Mouse (Mus musculus): ENCODE data around the gene Atp1b3. TPM values are rescaled to one million over a fixed set of nuclear protein-coding genes. Genes with fewer than 3 reads are reported as not detected.
"Not testable (repeated sequence)": the region's sequence is repeated elsewhere in the genome, so short reads cannot be mapped to it uniquely, and the experiment has no call there.

Atp1b3 gene
- 69.1 and 84.3 TPM in 2 replicates for total RNA-seq (2014; rRNA removed)
- polyA plus RNA-seq (2015; fragmentation: Nextera tagmentation; extraction: Ambion mirVana) = 188 and 190 TPM in 2 replicates

- Histone ChIP-seq H3K4me3 (ENCODE audit: low read depth, low read length) (peak within 1 kb of the TSS; percentile 86), H3K27ac (ENCODE audit: low read depth, low read length) (peak within 1 kb of the TSS; percentile 84)
- 3% methylated on average over 69 of the region's 81 CpGs for WGBS
Observed at GRCm38 (mm10) chr9:96364141-96364838, at the start of gene Atp1b3. Gene Atp1b3, minus strand, starts transcription at chr9:96364442.

DNA sequence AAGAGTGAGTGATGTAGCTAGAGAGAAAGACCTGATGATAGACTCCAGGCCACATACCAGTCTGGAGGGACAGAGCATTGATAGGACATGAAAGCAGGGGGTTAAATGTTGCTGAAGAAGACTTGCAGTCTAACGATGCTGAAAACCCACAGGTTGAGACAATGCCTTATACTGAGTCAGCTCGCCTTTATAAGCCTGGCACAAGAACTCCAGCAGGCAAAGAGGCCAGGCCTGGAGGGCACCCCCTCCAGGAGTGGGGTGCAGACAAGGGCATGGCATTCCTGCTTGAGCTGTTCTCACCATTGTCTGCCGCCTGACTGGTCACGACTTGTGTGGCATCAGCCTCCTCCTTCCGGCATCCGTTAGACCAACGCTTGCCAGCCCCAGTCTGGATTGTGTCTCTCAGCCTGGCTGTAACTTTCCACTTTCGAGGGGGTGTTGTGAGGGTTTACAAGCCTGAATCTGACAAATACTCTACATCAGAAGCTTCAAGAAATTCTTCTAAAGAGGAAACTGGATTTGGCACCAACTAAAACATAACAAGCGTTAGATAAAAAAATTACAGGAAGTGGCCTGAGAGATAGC is 48.7 kb upstream of the Atp1b3 start:
- TF ChIP-seq CTCF (IDR thresholded peaks at IDR 0.05) = no peak
- no peak overlapping the region for H3K27ac ChIP-seq (ENCODE audit: low read depth, low read length)
- ATAC-seq (ENCODE audit: low FRiP score) = no peak

More at GRCm38 (mm10) chr9:96364141-96364838, at the start of gene Atp1b3:
- peak; percentile 96 for DNase-seq (ENCODE audit: low spot score)
- H3K36me3 ChIP-seq (ENCODE audit: insufficient read depth, low read length) = no peaks in the 10 kb centered on the region
- ATAC-seq (ENCODE audit: low FRiP score) = peak; percentile 97
- peak within 1 kb of the TSS; percentile 90 for H3K9ac ChIP-seq (replicated peaks; ENCODE audit: low read length, poor library complexity, severe bottlenecking)
- no peaks in the 10 kb centered on the region for H3K9me3 ChIP-seq (ENCODE audit: low read length)
- peak within 1 kb of the TSS; percentile 63 for H3K4me2 ChIP-seq (ENCODE audit: low read depth, low read length, poor library complexity, severe bottlenecking)
- H3K4me1 ChIP-seq (ENCODE audit: insufficient read depth, low read length) = peaks cover 11% of the 10 kb centered on the region; the same call in 1 of the 2 replicates
- H3K27me3 ChIP-seq (ENCODE audit: insufficient read depth, low read length) = no peaks in the 10 kb centered on the region
- TF ChIP-seq CTCF (IDR thresholded peaks at IDR 0.05) = peak; percentile 44

DNA sequence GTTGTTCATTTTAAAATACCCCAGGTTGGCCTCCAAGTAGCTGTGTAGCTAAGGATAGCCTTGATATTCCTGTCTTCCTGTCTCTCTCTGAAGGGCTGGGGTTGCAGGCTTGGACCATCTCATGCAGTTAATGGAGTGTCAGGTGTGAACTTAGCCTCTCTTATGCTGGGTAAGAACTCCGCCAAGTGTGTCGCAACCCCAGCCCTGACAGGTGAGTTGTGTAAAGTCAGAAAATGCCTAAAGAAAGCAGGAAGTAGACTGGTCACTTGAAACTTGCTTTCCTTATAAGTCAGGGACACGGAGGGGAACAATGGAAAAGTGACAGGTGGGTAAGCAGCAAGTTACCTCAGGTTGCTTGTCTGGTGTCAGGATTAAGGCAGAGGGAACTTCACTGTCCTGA is 40.1 kb upstream of the Atp1b3 start:
- no peaks in the 10 kb centered on the region for H3K9me3 ChIP-seq (ENCODE audit: low read length)
- TF ChIP-seq CTCF (IDR thresholded peaks at IDR 0.05) = no peak
- no peaks in the 10 kb centered on the region for H3K36me3 ChIP-seq (ENCODE audit: insufficient read depth, low read length)
- H3K4me1 ChIP-seq (ENCODE audit: insufficient read depth, low read length) = no peaks in the 10 kb centered on the region
- H3K9ac ChIP-seq (replicated peaks; ENCODE audit: low read length, poor library complexity, severe bottlenecking) = no peak overlapping the region
- WGBS = 94% methylated on average over 3 of the region's 3 CpGs
- H3K27ac ChIP-seq (ENCODE audit: low read depth, low read length) = no peak overlapping the region
- DNase-seq (ENCODE audit: low spot score) = no peak
- no peak for ATAC-seq (ENCODE audit: low FRiP score)
- H3K4me3 ChIP-seq (ENCODE audit: low read depth, low read length) = no peak overlapping the region
- no peaks in the 10 kb centered on the region for H3K27me3 ChIP-seq (ENCODE audit: insufficient read depth, low read length)
- H3K4me2 ChIP-seq (ENCODE audit: low read depth, low read length, poor library complexity, severe bottlenecking) = no peak overlapping the region

More for the DNA sequence above, 48.7 kb upstream of the Atp1b3 start:
- no peak overlapping the region for H3K9ac ChIP-seq (replicated peaks; ENCODE audit: low read length, poor library complexity, severe bottlenecking)
- H3K36me3 ChIP-seq (ENCODE audit: insufficient read depth, low read length) = no peaks in the 10 kb centered on the region
- no peak overlapping the region for H3K4me3 ChIP-seq (ENCODE audit: low read depth, low read length)
- 84% methylated on average over 9 of the region's 9 CpGs for WGBS
- DNase-seq (ENCODE audit: low spot score) = no peak
- no peak overlapping the region for H3K4me2 ChIP-seq (ENCODE audit: low read depth, low read length, poor library complexity, severe bottlenecking)
- no peaks in the 10 kb centered on the region for H3K9me3 ChIP-seq (ENCODE audit: low read length)
- no peaks in the 10 kb centered on the region for H3K27me3 ChIP-seq (ENCODE audit: insufficient read depth, low read length)
- no peaks in the 10 kb centered on the region for H3K4me1 ChIP-seq (ENCODE audit: insufficient read depth, low read length)

DNA sequence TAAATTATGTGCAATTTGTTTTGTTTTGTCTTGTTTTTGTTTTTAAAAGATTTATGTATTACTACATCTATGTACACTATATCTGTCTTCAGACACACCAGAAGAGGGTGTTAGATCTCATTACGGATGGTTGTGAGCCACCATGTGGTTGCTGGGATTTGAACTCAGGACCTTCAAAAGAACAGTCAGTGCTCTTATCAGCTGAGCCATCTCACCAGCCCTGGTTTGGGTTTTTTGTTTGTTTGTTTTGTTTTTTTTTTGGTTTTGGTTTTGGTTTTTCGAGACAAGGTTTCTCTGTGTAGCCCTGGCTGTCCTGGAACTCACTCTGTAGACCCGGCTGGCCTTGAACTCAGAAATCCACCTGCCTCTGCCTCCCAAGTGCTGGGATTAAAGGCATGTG is 35.7 kb upstream of the Atp1b3 start:
- DNase-seq (ENCODE audit: low spot score); H3K4me3 ChIP-seq (ENCODE audit: low read depth, low read length); H3K27me3 ChIP-seq (ENCODE audit: insufficient read depth, low read length); ATAC-seq (ENCODE audit: low FRiP score); H3K9ac ChIP-seq (replicated peaks; ENCODE audit: low read length, poor library complexity, severe bottlenecking); H3K9me3 ChIP-seq (ENCODE audit: low read length); H3K4me2 ChIP-seq (ENCODE audit: low read depth, low read length, poor library complexity, severe bottlenecking); H3K27ac ChIP-seq (ENCODE audit: low read depth, low read length); H3K4me1 ChIP-seq (ENCODE audit: insufficient read depth, low read length); H3K36me3 ChIP-seq (ENCODE audit: insufficient read depth, low read length): not testable (repeated sequence)
- WGBS = 93% methylated on average over 3 of the region's 3 CpGs

GRCm38 (mm10) chr9:96399425-96399878 is 35.2 kb upstream of the Atp1b3 start:
- Histone ChIP-seq H3K4me1 (ENCODE audit: insufficient read depth, low read length) (no peaks in the 10 kb centered on the region), H3K36me3 (ENCODE audit: insufficient read depth, low read length) (no peaks in the 10 kb centered on the region), H3K9me3 (ENCODE audit: low read length) (no peaks in the 10 kb centered on the region), H3K4me2 (ENCODE audit: low read depth, low read length, poor library complexity, severe bottlenecking) (no peak overlapping the region), H3K27me3 (ENCODE audit: insufficient read depth, low read length) (no peaks in the 10 kb centered on the region), H3K27ac (ENCODE audit: low read depth, low read length) (no peak overlapping the region), H3K4me3 (ENCODE audit: low read depth, low read length) (no peak overlapping the region), H3K9ac (replicated peaks; ENCODE audit: low read length, poor library complexity, severe bottlenecking) (no peak overlapping the region)
- DNase-seq (ENCODE audit: low spot score) (no peak), ATAC-seq (ENCODE audit: low FRiP score) (no peak)
- WGBS = 74% methylated on average over 6 of the region's 6 CpGs
- TF ChIP-seq CTCF (IDR thresholded peaks at IDR 0.05) = no peak

GRCm38 (mm10) chr9:96398614-96399013 is 34.4 kb upstream of the Atp1b3 start:
- WGBS = 24% methylated on average over 4 of the region's 4 CpGs
- no peak for TF ChIP-seq CTCF (IDR thresholded peaks at IDR 0.05)
- H3K4me3 ChIP-seq (ENCODE audit: low read depth, low read length) = no peak overlapping the region

More at GRCm38 (mm10) chr9:96398614-96399013, 34.4 kb upstream of the Atp1b3 start:
- no peak for ATAC-seq (ENCODE audit: low FRiP score)
- no peaks in the 10 kb centered on the region for H3K27me3 ChIP-seq (ENCODE audit: insufficient read depth, low read length)
- H3K27ac ChIP-seq (ENCODE audit: low read depth, low read length) = no peak overlapping the region
- H3K4me1 ChIP-seq (ENCODE audit: insufficient read depth, low read length) = no peaks in the 10 kb centered on the region
- no peak overlapping the region for H3K9ac ChIP-seq (replicated peaks; ENCODE audit: low read length, poor library complexity, severe bottlenecking)
- DNase-seq (ENCODE audit: low spot score) = no peak
- no peaks in the 10 kb centered on the region for H3K36me3 ChIP-seq (ENCODE audit: insufficient read depth, low read length)
- no peaks in the 10 kb centered on the region for H3K9me3 ChIP-seq (ENCODE audit: low read length)
- H3K4me2 ChIP-seq (ENCODE audit: low read depth, low read length, poor library complexity, severe bottlenecking) = no peak overlapping the region

Data from midbrain, postnatal 0 days (tissue).